Mouse (Mus musculus) embryonic facial prominence, embryonic 11.5 days (tissue): Measurements from ENCODE around the gene Thbs2. TPM values are rescaled to one million over a fixed set of nuclear protein-coding genes. Genes with fewer than 3 reads are reported as not detected.

Experiments
- ATAC-seq: fragments of 200-750 bp; cut with Nextera tagmentation; replicated peaks from 2 replicates; pipeline ENCODE4 v1.8.0; 2017; ENCODE audit warnings: low read depth; ENCODE audit not compliant: insufficient number of reproducible peaks, low FRiP score, low TSS enrichment
- DNase-seq: peaks from one replicate; pipeline ENCODE4 v3.0.0-alpha.2; 2015; ENCODE audit warnings: low spot score
- H3K27ac ChIP-seq: fragments of 300-500 bp; sonication (generic); replicated peaks from 2 replicates; pipeline ENCODE4 v1.5.1; 2014; ENCODE audit warnings: mild to moderate bottlenecking, low read depth, low read length, control low read depth
- H3K27me3 ChIP-seq: fragments of 300-500 bp; sonication (generic); 2 replicates; pipeline ENCODE4 v1.6.1; 2014; ENCODE audit warnings: mild to moderate bottlenecking, low read length, moderate library complexity, mixed read lengths; ENCODE audit not compliant: control insufficient read depth, insufficient read depth
- H3K36me3 ChIP-seq: fragments of 300-500 bp; sonication (generic); replicated peaks from 2 replicates; pipeline ENCODE4 v1.6.1; 2014; ENCODE audit warnings: low read depth, mild to moderate bottlenecking, low read length, moderate library complexity, mixed read lengths; ENCODE audit not compliant: control insufficient read depth, insufficient read depth
- H3K4me1 ChIP-seq: fragments of 300-500 bp; sonication (generic); 2 replicates; pipeline ENCODE4 v1.6.1; 2014; ENCODE audit warnings: low read length, mixed read lengths; ENCODE audit not compliant: control insufficient read depth, insufficient read depth
- H3K4me2 ChIP-seq: fragments of 300-500 bp; sonication (generic); 2 replicates; pipeline ENCODE4 v1.6.1; 2014; ENCODE audit warnings: low read depth, mild to moderate bottlenecking, control low read depth, low read length, moderate library complexity
- H3K4me3 ChIP-seq: fragments of 300-500 bp; sonication (generic); 2 replicates; pipeline ENCODE4 v1.5.1; 2014; ENCODE audit warnings: low read depth, low read length, control low read depth
- H3K9ac ChIP-seq: fragments of 300-500 bp; sonication (generic); replicated peaks from 2 replicates; pipeline ENCODE4 v1.6.1; 2014; ENCODE audit warnings: mild to moderate bottlenecking, control low read depth, low read length
- H3K9me3 ChIP-seq: fragments of 300-500 bp; sonication (generic); replicated peaks from 2 replicates; pipeline ENCODE4 v1.6.1; 2016; ENCODE audit warnings: mild to moderate bottlenecking, low read length, inconsistent platforms, mixed read lengths; ENCODE audit not compliant: control insufficient read depth
- WGBS: fragments of 180-500 bp; shearing (Covaris S2); extraction: QIAGEN DNeasy Blood & Tissue Kit; methylation state at CpG from one replicate; pipeline ENCODE4 v1.1.7; 2014; 5-methylcytosine and 5-hydroxymethylcytosine counted together
- polyA plus RNA-seq: library from polyadenylated mRNA; unstranded; fragments of >200 nt; fragmentation: Nextera tagmentation; extraction: Ambion mirVana; gene quantifications from 2 replicates; pipeline ENCODE4 v1.2.1, GENCODE M21; 2014

Thbs2 gene
- polyA plus RNA-seq, 1 experiment from 2014 or later = 5.9 TPM

GRCm38 (mm10) chr17:14654981-14655380 is 39.1 kb downstream of the Thbs2 start:
- DNase-seq (no peak), ATAC-seq (no peak)
- Histone ChIP-seq H3K4me1 (no peaks in the 10 kb centered on the region), H3K4me2 (no peak overlapping the region), H3K36me3 (no peaks in the 10 kb centered on the region), H3K27ac (no peak overlapping the region), H3K4me3 (no peak overlapping the region), H3K9ac (no peak overlapping the region), H3K9me3 (no peaks in the 10 kb centered on the region), H3K27me3 (no peaks in the 10 kb centered on the region)
- 76% methylated on average over 3 of the region's 3 CpGs for WGBS

- no peak overlapping the region for H3K4me3 ChIP-seq
- WGBS = 77% methylated on average over 7 of the region's 7 CpGs
- no peak for DNase-seq
- H3K36me3 ChIP-seq = no peaks in the 10 kb centered on the region
- H3K27me3 ChIP-seq = no peaks in the 10 kb centered on the region
- H3K9ac ChIP-seq = no peak overlapping the region
- no peak overlapping the region for H3K4me2 ChIP-seq
- ATAC-seq = no peak
- no peak overlapping the region for H3K27ac ChIP-seq
- no peaks in the 10 kb centered on the region for H3K9me3 ChIP-seq
- no peaks in the 10 kb centered on the region for H3K4me1 ChIP-seq
Measured at GRCm38 (mm10) chr17:14652013-14652412, 42.0 kb downstream of the Thbs2 start.

- WGBS = 67% methylated on average over 4 of the region's 4 CpGs
Measured at GRCm38 (mm10) chr17:14647996-14648640, 45.9 kb downstream of the Thbs2 start.

GRCm38 (mm10) chr17:14643996-14644395 is 50.0 kb downstream of the Thbs2 start:
- Histone ChIP-seq H3K9ac (no peak overlapping the region), H3K36me3 (no peaks in the 10 kb centered on the region), H3K4me2 (no peak overlapping the region), H3K9me3 (no peaks in the 10 kb centered on the region), H3K27ac (no peak overlapping the region), H3K4me1 (no peaks in the 10 kb centered on the region), H3K4me3 (no peak overlapping the region), H3K27me3 (no peaks in the 10 kb centered on the region)
- DNase-seq (no peak), ATAC-seq (no peak)
- 62% methylated on average over 3 of the region's 3 CpGs for WGBS

More at GRCm38 (mm10) chr17:14647996-14648640, 45.9 kb downstream of the Thbs2 start:
- Histone ChIP-seq H3K9me3 (no peaks in the 10 kb centered on the region), H3K27ac (no peak overlapping the region), H3K4me2 (no peak overlapping the region), H3K4me3 (no peak overlapping the region), H3K27me3 (no peaks in the 10 kb centered on the region), H3K4me1 (no peaks in the 10 kb centered on the region), H3K9ac (no peak overlapping the region), H3K36me3 (no peaks in the 10 kb centered on the region)
- ATAC-seq = no peak
- no peak for DNase-seq

- no peaks in the 10 kb centered on the region for H3K36me3 ChIP-seq
- H3K4me1 ChIP-seq = no peaks in the 10 kb centered on the region
- H3K4me2 ChIP-seq = no peak overlapping the region
- no peaks in the 10 kb centered on the region for H3K9me3 ChIP-seq
- no peak overlapping the region for H3K27ac ChIP-seq
- WGBS = 83% methylated on average over 15 of the region's 15 CpGs
- DNase-seq (no peak), ATAC-seq (no peak)
- H3K27me3 ChIP-seq = no peaks in the 10 kb centered on the region
- H3K9ac ChIP-seq = no peak overlapping the region
- no peak overlapping the region for H3K4me3 ChIP-seq
Measured at GRCm38 (mm10) chr17:14640351-14641115, 53.5 kb downstream of the Thbs2 start.

- no peaks in the 10 kb centered on the region for H3K27me3 ChIP-seq
- H3K4me2 ChIP-seq = no peak overlapping the region
- H3K27ac ChIP-seq = no peak overlapping the region
- 78% methylated on average over 8 of the region's 8 CpGs for WGBS
- no peak for ATAC-seq
- H3K36me3 ChIP-seq = no peaks in the 10 kb centered on the region
- no peak overlapping the region for H3K9ac ChIP-seq
- no peak overlapping the region for H3K4me3 ChIP-seq
- H3K9me3 ChIP-seq = no peaks in the 10 kb centered on the region
- no peak for DNase-seq
- no peaks in the 10 kb centered on the region for H3K4me1 ChIP-seq
Measured at GRCm38 (mm10) chr17:14635546-14636323, 58.3 kb downstream of the Thbs2 start.

- Histone ChIP-seq H3K4me3 (no peak overlapping the region), H3K27me3 (no peaks in the 10 kb centered on the region), H3K4me1 (no peaks in the 10 kb centered on the region), H3K36me3 (no peaks in the 10 kb centered on the region), H3K9ac (no peak overlapping the region), H3K27ac (no peak overlapping the region), H3K4me2 (no peak overlapping the region), H3K9me3 (no peaks in the 10 kb centered on the region)
- no peak for DNase-seq
- 42% methylated on average over 4 of the region's 4 CpGs for WGBS
- no peak for ATAC-seq
Measured at GRCm38 (mm10) chr17:14628901-14629300, 65.1 kb downstream of the Thbs2 start.
